Mouse (Mus musculus): ENCODE data around the gene Map3k13. TPM values are rescaled to one million over a fixed set of nuclear protein-coding genes. Genes with fewer than 3 reads are reported as not detected.

Gene Map3k13
- total and polyA plus RNA-seq, 3 experiments: 0.23 to 0.82 TPM; not detected in 1

DNA sequence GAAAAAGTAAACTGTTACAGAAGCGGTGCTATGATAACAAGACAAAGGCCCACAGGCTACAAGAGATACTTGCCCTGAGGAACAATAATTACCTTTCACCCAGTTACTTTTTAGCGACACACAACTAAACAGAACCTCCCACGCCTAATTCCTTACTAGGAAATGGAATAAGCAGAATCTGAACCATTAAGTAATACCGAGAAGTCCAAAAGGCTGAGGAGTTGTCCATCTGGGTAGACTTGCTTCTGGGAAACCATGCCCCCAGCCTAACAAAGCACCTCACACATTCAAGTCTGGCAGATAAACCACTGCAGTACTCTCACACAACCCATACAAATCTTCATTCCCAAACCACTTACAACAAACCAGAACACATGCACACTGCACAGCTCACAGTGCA lies 15.0 kb upstream of the Map3k13 start:
- DNase-seq (ENCODE audit: low read depth, low spot score): no peak
- no peaks in the 10 kb centered on the region for H3K27me3 ChIP-seq (ENCODE audit: control insufficient read depth in 1 of 2, insufficient read depth in 2 of 2, low read length in 2 of 2)
- H3K9ac ChIP-seq (ENCODE audit: control insufficient read depth, low read depth, low read length, poor library complexity, severe bottlenecking): no peak overlapping the region; the same call in 1 of the 2 replicates
- TF ChIP-seq MYC (IDR thresholded peaks at IDR 0.05; ENCODE audit: low read depth, low read length) (no peak), CHD1 (IDR thresholded peaks at IDR 0.05; ENCODE audit: low read depth, low read length) (no peak), CHD2 (IDR thresholded peaks at IDR 0.05; ENCODE audit: low read length) (no peak), JUND (IDR thresholded peaks at IDR 0.05; ENCODE audit: low read depth, low read length) (no peak), MAX (IDR thresholded peaks at IDR 0.05; ENCODE audit: low read length) (no peak), ETS1 (IDR thresholded peaks at IDR 0.05; ENCODE audit: low read depth, low read length) (no peak), TCF12 (IDR thresholded peaks at IDR 0.05; ENCODE audit: low read depth, low read length) (no peak), TAL1 (IDR thresholded peaks at IDR 0.05; ENCODE audit: low read length) (no peak), ELF1 (IDR thresholded peaks at IDR 0.05; ENCODE audit: low read depth, low read length) (no peak)
- H3K9me3 ChIP-seq (replicated peaks; ENCODE audit: insufficient read depth, low read length): no peaks in the 10 kb centered on the region
- no peak overlapping the region for H3K27ac ChIP-seq (ENCODE audit: control insufficient read depth, low read depth, low read length)
- H3K4me1 ChIP-seq (ENCODE audit: control insufficient read depth in 1 of 2, insufficient read depth in 2 of 2, low read length in 2 of 2): no peaks in the 10 kb centered on the region
- H3K4me3 ChIP-seq (ENCODE audit: control insufficient read depth in 1 of 2, insufficient read depth in 1 of 2, low read depth in 2 of 2, low read length in 2 of 2): peak overlapping the region; percentile 71 to 75; a peak in 3 of 4 replicates
- no peaks in the 10 kb centered on the region for H3K79me2 ChIP-seq (ENCODE audit: control insufficient read depth, insufficient read depth, low read length, poor library complexity)
- no peaks in the 10 kb centered on the region for H3K36me3 ChIP-seq (ENCODE audit: control insufficient read depth in 1 of 2, insufficient read depth in 2 of 2, low read length in 2 of 2)

DNA sequence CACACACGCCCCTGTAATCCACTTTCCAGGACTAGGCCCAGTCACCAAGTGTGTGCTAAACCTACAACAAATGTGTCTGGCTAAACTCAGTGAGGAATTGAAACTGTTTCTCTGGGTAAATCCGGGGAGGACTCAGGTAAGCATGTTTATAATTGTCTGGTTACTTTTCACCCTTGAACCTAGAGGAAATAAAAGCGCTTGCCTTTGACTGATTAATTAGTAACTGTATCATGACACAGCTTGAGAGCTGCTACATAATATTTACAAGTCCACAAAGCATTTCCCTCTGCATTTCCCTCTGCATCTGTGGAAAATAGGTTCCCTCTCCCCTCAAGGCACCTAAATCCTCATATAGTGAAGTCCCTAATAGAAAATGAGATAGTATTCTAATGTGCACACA lies 12.9 kb upstream of the Map3k13 start:
- Histone ChIP-seq H3K9ac (ENCODE audit: control insufficient read depth, low read depth, low read length, poor library complexity, severe bottlenecking) (no peak overlapping the region), H3K4me3 (ENCODE audit: control insufficient read depth in 1 of 2, insufficient read depth in 1 of 2, low read depth in 2 of 2, low read length in 2 of 2) (no peak overlapping the region), H3K4me1 (ENCODE audit: control insufficient read depth in 1 of 2, insufficient read depth in 2 of 2, low read length in 2 of 2) (no peaks in the 10 kb centered on the region), H3K27ac (ENCODE audit: control insufficient read depth, low read depth, low read length) (no peak overlapping the region), H3K36me3 (ENCODE audit: control insufficient read depth in 1 of 2, insufficient read depth in 2 of 2, low read length in 2 of 2) (no peaks in the 10 kb centered on the region), H3K9me3 (replicated peaks; ENCODE audit: insufficient read depth, low read length) (no peaks in the 10 kb centered on the region), H3K27me3 (ENCODE audit: control insufficient read depth in 1 of 2, insufficient read depth in 2 of 2, low read length in 2 of 2) (no peaks in the 10 kb centered on the region), H3K79me2 (ENCODE audit: control insufficient read depth, insufficient read depth, low read length, poor library complexity) (no peaks in the 10 kb centered on the region)
- DNase-seq (ENCODE audit: low read depth, low spot score): no peak
- TF ChIP-seq MYB (IDR thresholded peaks at IDR 0.05; ENCODE audit: low read depth, low read length): no peak
- no peak for TF ChIP-seq POLR2AphosphoS2 (IDR thresholded peaks at IDR 0.05; ENCODE audit: low read length)
- no peak for TF ChIP-seq SMC3 (IDR thresholded peaks at IDR 0.05; ENCODE audit: low read depth, low read length)
- no peak for TF ChIP-seq BHLHE40 (IDR thresholded peaks at IDR 0.05; ENCODE audit: borderline replicate concordance, low read depth, low read length)
- TF ChIP-seq NRF1 (IDR thresholded peaks at IDR 0.05; ENCODE audit: insufficient read depth, low read depth, low read length, poor library complexity, severe bottlenecking): no peak
- no peak for TF ChIP-seq CHD1 (IDR thresholded peaks at IDR 0.05; ENCODE audit: low read depth, low read length)
- TF ChIP-seq RCOR1 (IDR thresholded peaks at IDR 0.05; ENCODE audit: low read depth, low read length): no peak
- no peak for TF ChIP-seq E2F4 (IDR thresholded peaks at IDR 0.05; ENCODE audit: borderline replicate concordance, low read depth, low read length)
- no peak for TF ChIP-seq ELF1 (IDR thresholded peaks at IDR 0.05; ENCODE audit: low read depth, low read length)
- no peak for TF ChIP-seq GABPA (IDR thresholded peaks at IDR 0.05; ENCODE audit: low read depth, low read length)
- no peak for TF ChIP-seq MYC (IDR thresholded peaks at IDR 0.05; ENCODE audit: low read depth, low read length)

Measured in MEL (cell line).